In the genomic region with DNA sequence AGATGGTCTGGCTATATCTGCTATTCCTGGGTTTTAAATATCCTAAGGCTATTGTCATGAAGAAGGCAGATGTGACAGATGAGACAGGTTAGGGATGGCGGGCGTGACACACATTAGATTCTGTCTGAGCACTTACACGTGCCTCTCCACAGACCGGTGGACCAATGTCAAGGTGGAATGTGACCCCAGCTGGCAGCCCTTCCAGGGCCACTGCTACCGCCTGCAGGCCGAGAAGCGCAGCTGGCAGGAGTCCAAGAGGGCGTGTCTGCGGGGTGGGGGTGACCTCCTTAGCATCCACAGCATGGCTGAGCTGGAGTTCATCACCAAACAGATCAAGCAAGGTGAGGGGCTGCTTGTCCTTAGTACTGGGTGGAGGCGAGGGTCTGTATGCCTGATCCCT, we compare ENCODE assay signal across 8 mouse cellular contexts. TPM values are rescaled to one million over a fixed set of nuclear protein-coding genes. Genes with fewer than 3 reads are reported as not detected.
A peak's percentile ranks its signal among the peaks of the same experiment; 100 is the strongest.
DNase-seq lines count a peak whose midpoint lies in the region; ATAC-seq lines count a peak whose summit lies in the region.

No protein-coding gene starts in this region.

- DNase-seq in layer of hippocampus, postnatal 10 days (ENCODE audit: low spot score in 2 of 2): peak; percentile 41 to 46
- DNase-seq in layer of hippocampus, postnatal 36 days: no peak
- DNase-seq in adrenal gland, adult 18-20 months (ENCODE audit: low spot score in 2 of 2): peak; percentile 54 to 60
- peak; percentile 65 to 76 for DNase-seq in gastrocnemius, postnatal 4 days (ENCODE audit: low spot score in 2 of 2)
- DNase-seq in kidney, postnatal 36 days: peak; percentile 75 to 88
- no peak for DNase-seq in cerebellum, adult 9-10 months
- no peak for DNase-seq in adipocyte (ENCODE audit: low spot score)

- ATAC-seq in erythroblast, adult 5-6 weeks (replicated peaks; ENCODE audit: low FRiP score, poor library complexity, severe bottlenecking): no peak

RNA-seq across cellular contexts. Expression of gene Mrc2, which starts 39.3 kb away (rescaled TPM):
- total RNA-seq in layer of hippocampus, postnatal 10 days (2021): 1 to 10 TPM; 8.9 to 9.3 TPM
- total RNA-seq in layer of hippocampus, postnatal 36 days (2021): 1 to 10 TPM; 4.7 to 7.4 TPM
- 10 to 100 TPM; 15.2 to 18.3 TPM for total RNA-seq in adrenal gland, adult 18-20 months (2021)
- total RNA-seq in gastrocnemius, postnatal 4 days (2021): 10 to 100 TPM; 78.1 to 79.3 TPM
- total RNA-seq in erythroblast, adult 5-6 weeks (2015; ENCODE audit: low replicate concordance): 0.63 TPM in 1 of 2 replicates, not detected in the other
- not detected in 2 replicates for total RNA-seq in erythroblast, adult 5-6 weeks (2017; ENCODE audit: low replicate concordance)

Comparison
In these comparisons a context has a peak if more than half of its experiments do, and no peak if none do; other contexts are left out.
1. DNase-seq: peak in layer of hippocampus, postnatal 10 days (2 of 2), adrenal gland, adult 18-20 months (2 of 2), gastrocnemius, postnatal 4 days (2 of 2) and kidney, postnatal 36 days (2 of 2); none in layer of hippocampus, postnatal 36 days (0 of 2), cerebellum, adult 9-10 months (single experiment) and adipocyte (single experiment).